Mouse (Mus musculus): ENCODE measurements around the gene Nob1.

- TF ChIP-seq CTCF (IDR thresholded peaks at IDR 0.05; ENCODE audit: low read depth), result no peak
- no peak for TF ChIP-seq EP300 (IDR thresholded peaks at IDR 0.05; ENCODE audit: low read depth)
These were observed 47.7 kb upstream of the Nob1 start for GRCm38 (mm10) chr8:107472403-107473100.
